Mouse (Mus musculus): ENCODE results near the gene Gcsam. TPM values are rescaled to one million over a fixed set of nuclear protein-coding genes. Genes with fewer than 3 reads are reported as not detected.

Gene Gcsam
- polyA plus RNA-seq, 1 experiment from 2014 or later = 0.16 TPM

DNA sequence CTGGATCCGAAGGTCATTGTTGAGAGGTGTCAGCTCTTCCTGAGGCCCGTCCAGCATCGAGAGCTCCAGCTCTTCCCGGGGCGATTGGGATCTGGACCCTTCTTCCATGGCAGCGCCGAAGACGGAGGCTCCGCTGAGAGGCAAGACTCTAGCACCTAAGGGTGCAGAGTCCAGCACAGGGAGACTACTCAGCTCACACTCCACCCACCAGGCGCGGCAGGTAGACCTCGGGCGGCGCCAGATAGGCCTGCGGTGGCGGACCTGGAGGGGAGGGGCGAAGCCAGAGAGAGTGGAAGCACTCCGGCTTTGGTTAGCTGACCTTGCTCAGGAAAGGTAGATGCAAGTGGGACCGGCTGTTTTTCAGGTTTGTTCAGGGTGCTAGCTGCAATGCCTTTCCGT lies 43.8 kb downstream of the Gcsam start, which contains the start of gene BC016579:
BC016579 (minus strand) TSS at position 135 of the 399 bp plus-strand sequence.
- Histone ChIP-seq H3K36me3 (ENCODE audit: control insufficient read depth, insufficient read depth, low read length) (no peaks in the 10 kb centered on the region), H3K9ac (ENCODE audit: low read depth, low read length) (peak within 1 kb of the TSS; percentile 56), H3K27me3 (ENCODE audit: control insufficient read depth, insufficient read depth, low read length) (0 out of 2 replicates have a peak, but pooled peaks cover 6% of the 10 kb centered on the region), H3K27ac (ENCODE audit: low read depth, low read length) (no peak within 1 kb of the TSS), H3K4me2 (peak within 1 kb of the TSS; percentile 84), H3K9me3 (replicated peaks; ENCODE audit: control insufficient read depth, low read length) (no peaks in the 10 kb centered on the region), H3K4me3 (ENCODE audit: low read depth, low read length) (peak within 1 kb of the TSS; percentile 41), H3K4me1 (ENCODE audit: control insufficient read depth, insufficient read depth, low read length) (peaks cover 11% of the 10 kb centered on the region; the same call in 1 of the 2 replicates)
- 0 out of 2 replicates have a peak, but pooled peaks have one; percentile 39 for ATAC-seq (replicated peaks; ENCODE audit: insufficient number of reproducible peaks, low FRiP score, low TSS enrichment)
- 4% methylated on average over 20 of the region's 20 CpGs for WGBS (ENCODE audit: insufficient replicate concordance)

DNA sequence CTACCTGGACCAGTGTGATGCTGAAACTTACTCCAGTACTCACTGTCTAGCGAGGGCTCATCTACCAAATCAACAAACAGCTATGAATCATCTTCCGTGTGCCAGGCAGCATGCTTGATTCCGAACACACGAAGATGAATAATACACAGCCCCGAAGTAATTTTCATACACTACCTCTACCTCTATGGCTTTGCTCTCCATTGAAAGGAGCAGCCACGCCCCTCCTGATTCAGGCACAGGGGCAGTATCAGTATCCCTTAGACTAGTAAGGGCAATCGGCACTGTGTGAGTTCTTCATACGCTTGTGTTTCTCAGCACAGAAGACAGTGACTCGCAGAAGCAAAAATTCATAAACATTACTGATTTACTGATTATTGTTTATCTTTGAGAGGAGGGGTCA lies 44.3 kb downstream of the Gcsam start:
- H3K4me2 ChIP-seq = peak overlapping the region; percentile 84

DNA sequence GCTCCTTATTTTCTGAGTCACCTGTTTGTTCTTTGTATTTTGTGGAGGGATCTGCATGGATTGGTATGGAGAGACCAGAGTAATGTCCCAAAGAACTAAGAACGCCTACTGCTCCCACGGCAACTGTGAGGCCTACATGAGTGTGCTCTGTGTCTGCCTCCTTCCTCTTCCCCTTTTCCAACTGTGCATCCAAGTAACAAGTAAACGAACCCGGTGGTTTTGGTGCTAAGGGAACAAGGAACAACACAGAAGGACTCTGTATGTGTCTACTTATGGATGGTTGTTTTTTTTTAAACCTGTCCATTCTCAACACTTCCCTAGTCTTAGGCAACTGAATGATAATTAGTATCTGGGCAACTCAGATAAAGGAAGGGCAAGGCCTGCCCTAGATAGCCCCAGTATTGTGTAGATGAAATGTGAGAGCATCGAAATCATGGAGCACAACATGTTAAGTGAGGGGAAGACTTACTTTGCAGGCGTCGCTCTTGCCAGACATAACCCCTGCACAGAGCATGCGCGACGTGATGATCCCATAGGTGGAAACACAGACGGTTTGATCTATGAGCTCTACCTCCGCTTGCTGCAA lies 47.5 kb downstream of the Gcsam start:
- Histone ChIP-seq H3K4me1 (ENCODE audit: control insufficient read depth, insufficient read depth, low read length) (peaks cover 11% of the 10 kb centered on the region; the same call in 1 of the 2 replicates), H3K9ac (ENCODE audit: low read depth, low read length) (no peak overlapping the region), H3K4me3 (ENCODE audit: low read depth, low read length) (no peak overlapping the region), H3K27ac (ENCODE audit: low read depth, low read length) (no peak overlapping the region), H3K9me3 (replicated peaks; ENCODE audit: control insufficient read depth, low read length) (no peaks in the 10 kb centered on the region), H3K36me3 (ENCODE audit: control insufficient read depth, insufficient read depth, low read length) (no peaks in the 10 kb centered on the region), H3K27me3 (ENCODE audit: control insufficient read depth, insufficient read depth, low read length) (0 out of 2 replicates have a peak, but pooled peaks cover 6% of the 10 kb centered on the region), H3K4me2 (no peak overlapping the region)
- ATAC-seq (replicated peaks; ENCODE audit: insufficient number of reproducible peaks, low FRiP score, low TSS enrichment) = no peak
- 85% methylated on average over 12 of the region's 12 CpGs for WGBS (ENCODE audit: insufficient replicate concordance)

More for the DNA sequence above, 44.3 kb downstream of the Gcsam start:
- Histone ChIP-seq H3K9me3 (replicated peaks; ENCODE audit: control insufficient read depth, low read length) (no peaks in the 10 kb centered on the region), H3K4me1 (ENCODE audit: control insufficient read depth, insufficient read depth, low read length) (peaks cover 11% of the 10 kb centered on the region; the same call in 1 of the 2 replicates), H3K4me3 (ENCODE audit: low read depth, low read length) (no peak overlapping the region), H3K27me3 (ENCODE audit: control insufficient read depth, insufficient read depth, low read length) (0 out of 2 replicates have a peak, but pooled peaks cover 6% of the 10 kb centered on the region), H3K9ac (ENCODE audit: low read depth, low read length) (no peak overlapping the region), H3K27ac (ENCODE audit: low read depth, low read length) (no peak overlapping the region), H3K36me3 (ENCODE audit: control insufficient read depth, insufficient read depth, low read length) (no peaks in the 10 kb centered on the region)
- WGBS (ENCODE audit: insufficient replicate concordance) = 67% methylated on average over 9 of the region's 9 CpGs
- no peak for ATAC-seq (replicated peaks; ENCODE audit: insufficient number of reproducible peaks, low FRiP score, low TSS enrichment)

DNA sequence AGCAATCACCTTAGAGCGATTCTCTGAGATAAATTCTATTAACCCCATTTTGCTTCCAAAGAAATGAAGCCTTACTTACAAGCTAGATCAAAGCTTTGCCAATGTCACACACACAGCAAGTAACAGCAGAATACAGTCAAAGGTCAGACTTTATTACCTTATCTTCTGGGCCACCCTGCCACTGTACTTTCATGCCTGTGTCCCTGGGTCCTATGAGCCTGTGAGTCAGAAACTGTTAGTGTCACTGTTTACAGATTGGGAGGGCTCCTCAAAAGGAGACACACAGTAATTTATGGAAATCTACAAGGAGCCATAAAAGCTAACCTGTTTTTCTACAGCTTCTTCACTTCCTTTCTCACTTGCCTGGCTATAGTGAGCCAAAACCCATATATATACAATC lies 48.1 kb downstream of the Gcsam start:
- H3K4me2 ChIP-seq = no peak overlapping the region
- H3K27ac ChIP-seq (ENCODE audit: low read depth, low read length) = no peak overlapping the region
- no peak overlapping the region for H3K4me3 ChIP-seq (ENCODE audit: low read depth, low read length)
- no peaks in the 10 kb centered on the region for H3K36me3 ChIP-seq (ENCODE audit: control insufficient read depth, insufficient read depth, low read length)
- H3K27me3 ChIP-seq (ENCODE audit: control insufficient read depth, insufficient read depth, low read length) = 0 out of 2 replicates have a peak, but pooled peaks cover 6% of the 10 kb centered on the region
- ATAC-seq (replicated peaks; ENCODE audit: insufficient number of reproducible peaks, low FRiP score, low TSS enrichment) = no peak
- no peaks in the 10 kb centered on the region for H3K9me3 ChIP-seq (replicated peaks; ENCODE audit: control insufficient read depth, low read length)
- 93% methylated on average over 1 of the region's 1 CpGs for WGBS (ENCODE audit: insufficient replicate concordance)
- peaks cover 8% of the 10 kb centered on the region; the same call in 1 of the 2 replicates for H3K4me1 ChIP-seq (ENCODE audit: control insufficient read depth, insufficient read depth, low read length)
- H3K9ac ChIP-seq (ENCODE audit: low read depth, low read length) = no peak overlapping the region

DNA sequence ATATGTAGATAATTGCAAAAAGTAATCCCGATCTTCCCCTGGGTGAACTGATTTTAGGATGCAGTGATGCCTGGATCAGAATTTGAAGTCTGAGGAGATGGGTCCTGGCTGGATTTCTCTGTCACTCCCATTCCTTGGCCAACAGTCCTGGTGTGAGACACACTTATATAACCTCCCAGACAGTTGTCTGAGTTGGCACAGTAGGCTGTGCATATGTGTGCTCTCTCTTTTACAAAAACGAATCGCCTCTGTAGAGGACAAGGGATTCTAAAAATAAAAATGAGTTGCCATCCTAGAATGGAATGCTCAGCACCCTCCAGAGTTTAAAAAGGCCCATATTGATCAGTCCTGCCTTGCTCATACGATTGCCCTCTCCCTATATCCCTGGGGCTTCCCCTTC lies 49.4 kb downstream of the Gcsam start:
- Histone ChIP-seq H3K4me3 (ENCODE audit: low read depth, low read length) (no peak overlapping the region), H3K4me2 (no peak overlapping the region), H3K9me3 (replicated peaks; ENCODE audit: control insufficient read depth, low read length) (no peaks in the 10 kb centered on the region), H3K27me3 (ENCODE audit: control insufficient read depth, insufficient read depth, low read length) (0 out of 2 replicates have a peak, but pooled peaks cover under 1% of the 10 kb centered on the region), H3K27ac (ENCODE audit: low read depth, low read length) (no peak overlapping the region), H3K9ac (ENCODE audit: low read depth, low read length) (no peak overlapping the region), H3K36me3 (ENCODE audit: control insufficient read depth, insufficient read depth, low read length) (no peaks in the 10 kb centered on the region), H3K4me1 (ENCODE audit: control insufficient read depth, insufficient read depth, low read length) (no peaks in the 10 kb centered on the region)
- ATAC-seq (replicated peaks; ENCODE audit: insufficient number of reproducible peaks, low FRiP score, low TSS enrichment) = no peak
- 78% methylated on average over 4 of the region's 4 CpGs for WGBS (ENCODE audit: insufficient replicate concordance)

DNA sequence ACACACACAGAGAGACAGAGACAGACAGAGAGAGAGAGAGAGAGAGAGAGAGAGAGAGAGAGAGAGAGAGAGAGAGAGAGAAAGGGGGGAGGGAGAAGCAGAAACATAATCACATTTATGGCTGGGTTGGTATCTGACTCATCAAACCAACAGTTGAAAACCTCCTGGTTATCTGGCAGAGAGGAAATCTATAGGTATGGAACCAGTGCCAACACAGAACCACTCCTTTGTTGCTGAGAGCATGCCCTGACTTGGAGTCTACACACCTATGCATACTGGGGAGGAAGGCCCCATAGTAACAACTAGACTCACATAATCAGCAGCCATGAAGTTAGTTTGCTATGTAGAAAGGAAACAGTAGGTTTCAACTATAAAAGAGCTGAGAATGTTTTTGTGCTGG lies 52.2 kb downstream of the Gcsam start:
- H3K9me3 ChIP-seq (replicated peaks; ENCODE audit: control insufficient read depth, low read length) = no peaks in the 10 kb centered on the region
- H3K4me2 ChIP-seq = no peak overlapping the region
- H3K36me3 ChIP-seq (ENCODE audit: control insufficient read depth, insufficient read depth, low read length) = no peaks in the 10 kb centered on the region
- no peak overlapping the region for H3K4me3 ChIP-seq (ENCODE audit: low read depth, low read length)
- no peak overlapping the region for H3K9ac ChIP-seq (ENCODE audit: low read depth, low read length)
- H3K4me1 ChIP-seq (ENCODE audit: control insufficient read depth, insufficient read depth, low read length) = no peaks in the 10 kb centered on the region
- no peak for ATAC-seq (replicated peaks; ENCODE audit: insufficient number of reproducible peaks, low FRiP score, low TSS enrichment)
- H3K27me3 ChIP-seq (ENCODE audit: control insufficient read depth, insufficient read depth, low read length) = no peaks in the 10 kb centered on the region
- H3K27ac ChIP-seq (ENCODE audit: low read depth, low read length) = no peak overlapping the region

DNA sequence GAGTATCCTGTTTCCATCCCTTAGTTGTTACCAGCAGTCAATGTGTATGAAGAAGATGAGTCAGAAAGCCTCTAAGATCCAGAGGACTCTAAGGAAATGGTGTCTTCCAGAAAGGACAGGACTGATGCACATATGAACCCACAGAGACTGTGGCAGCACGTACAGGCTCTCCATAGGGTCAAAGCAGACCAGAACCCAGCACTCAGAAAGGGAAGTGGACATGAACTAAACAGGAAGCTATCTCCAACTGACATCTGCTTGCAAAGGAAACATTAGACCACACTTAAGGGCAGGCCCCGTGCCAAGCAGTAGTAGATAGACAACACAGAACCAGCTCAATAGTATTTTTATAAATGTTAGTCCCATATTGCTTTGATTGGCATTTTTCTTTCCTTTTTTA lies 56.0 kb downstream of the Gcsam start:
- Histone ChIP-seq H3K27ac (ENCODE audit: low read depth, low read length) (no peak overlapping the region), H3K9ac (ENCODE audit: low read depth, low read length) (no peak overlapping the region), H3K27me3 (ENCODE audit: control insufficient read depth, insufficient read depth, low read length) (no peaks in the 10 kb centered on the region), H3K4me1 (ENCODE audit: control insufficient read depth, insufficient read depth, low read length) (no peaks in the 10 kb centered on the region), H3K4me3 (ENCODE audit: low read depth, low read length) (no peak overlapping the region), H3K4me2 (no peak overlapping the region), H3K9me3 (replicated peaks; ENCODE audit: control insufficient read depth, low read length) (no peaks in the 10 kb centered on the region), H3K36me3 (ENCODE audit: control insufficient read depth, insufficient read depth, low read length) (no peaks in the 10 kb centered on the region)
- WGBS (ENCODE audit: insufficient replicate concordance) = 50% methylated on average over 2 of the region's 2 CpGs
- no peak for ATAC-seq (replicated peaks; ENCODE audit: insufficient number of reproducible peaks, low FRiP score, low TSS enrichment)

DNA sequence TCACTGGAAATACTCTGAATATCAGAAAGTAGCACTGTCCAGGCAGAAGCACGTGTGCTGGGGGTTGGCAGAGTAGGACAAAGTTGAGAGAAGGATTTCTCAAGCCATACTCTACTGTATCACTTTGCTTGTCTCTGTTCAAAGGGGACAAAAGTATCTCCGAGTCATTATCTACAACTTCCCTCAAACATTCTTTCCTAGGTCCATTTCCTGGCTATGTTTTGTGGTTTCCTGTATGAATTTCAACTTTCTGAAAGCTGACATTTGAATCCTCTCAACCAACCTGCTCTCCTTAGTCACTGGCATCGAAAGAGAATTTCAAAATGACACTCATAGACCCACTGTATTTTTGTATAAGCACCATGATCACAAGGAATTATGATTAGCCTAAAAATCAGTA lies 58.0 kb downstream of the Gcsam start:
- no peaks in the 10 kb centered on the region for H3K36me3 ChIP-seq (ENCODE audit: control insufficient read depth, insufficient read depth, low read length)
- H3K27ac ChIP-seq (ENCODE audit: low read depth, low read length) = no peak overlapping the region
- no peak overlapping the region for H3K4me3 ChIP-seq (ENCODE audit: low read depth, low read length)
- no peaks in the 10 kb centered on the region for H3K27me3 ChIP-seq (ENCODE audit: control insufficient read depth, insufficient read depth, low read length)
- no peak overlapping the region for H3K9ac ChIP-seq (ENCODE audit: low read depth, low read length)
- ATAC-seq (replicated peaks; ENCODE audit: insufficient number of reproducible peaks, low FRiP score, low TSS enrichment) = no peak
- H3K4me2 ChIP-seq = no peak overlapping the region
- no peaks in the 10 kb centered on the region for H3K9me3 ChIP-seq (replicated peaks; ENCODE audit: control insufficient read depth, low read length)
- WGBS (ENCODE audit: insufficient replicate concordance) = 53% methylated on average over 3 of the region's 3 CpGs
- H3K4me1 ChIP-seq (ENCODE audit: control insufficient read depth, insufficient read depth, low read length) = no peaks in the 10 kb centered on the region

DNA sequence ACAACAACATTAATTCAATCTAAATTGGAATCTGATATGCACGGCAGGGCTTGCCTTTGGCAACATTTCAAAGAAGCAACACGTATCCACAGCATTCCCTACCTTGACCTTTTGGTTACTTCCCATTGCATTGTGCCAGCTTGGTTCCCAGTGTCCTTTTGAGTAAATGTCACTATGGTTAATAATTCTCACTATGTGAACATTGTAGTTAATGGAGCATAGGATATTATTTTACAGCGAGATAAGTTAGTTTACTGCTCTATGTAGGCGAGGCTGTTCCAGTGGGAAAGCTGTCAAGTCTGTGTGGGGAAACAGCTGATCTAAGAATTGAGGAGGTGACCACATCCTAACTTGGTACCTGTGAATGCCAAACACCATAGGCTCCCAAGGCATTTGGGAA lies 59.8 kb downstream of the Gcsam start:
- no peaks in the 10 kb centered on the region for H3K36me3 ChIP-seq (ENCODE audit: control insufficient read depth, insufficient read depth, low read length)
- no peaks in the 10 kb centered on the region for H3K9me3 ChIP-seq (replicated peaks; ENCODE audit: control insufficient read depth, low read length)
- 76% methylated on average over 4 of the region's 4 CpGs for WGBS (ENCODE audit: insufficient replicate concordance)
- no peak overlapping the region for H3K27ac ChIP-seq (ENCODE audit: low read depth, low read length)
- H3K4me3 ChIP-seq (ENCODE audit: low read depth, low read length) = no peak overlapping the region
- no peak overlapping the region for H3K9ac ChIP-seq (ENCODE audit: low read depth, low read length)
- no peaks in the 10 kb centered on the region for H3K27me3 ChIP-seq (ENCODE audit: control insufficient read depth, insufficient read depth, low read length)
- H3K4me2 ChIP-seq = no peak overlapping the region
- H3K4me1 ChIP-seq (ENCODE audit: control insufficient read depth, insufficient read depth, low read length) = no peaks in the 10 kb centered on the region
- no peak for ATAC-seq (replicated peaks; ENCODE audit: insufficient number of reproducible peaks, low FRiP score, low TSS enrichment)

Measured in heart, embryonic 11.5 days (tissue).